Comparison of ENCODE assay signal across 11 mouse cellular contexts in genomic region chr15:12306188-12307071, GRCm38 (mm10). TPM values are rescaled to one million over a fixed set of nuclear protein-coding genes. Genes with fewer than 3 reads are reported as not detected.
DNase-seq lines count a peak whose midpoint lies in the region; ATAC-seq and TF ChIP-seq lines count a peak whose summit lies in the region.
"Had no signal": no experiment of that assay in that cellular context is flagged by ENCODE, and none has a peak within 500 bp of the region (broad histone marks: within the 10 kb centered on the region; RNA-seq: fewer than 3 reads in every experiment).

No protein-coding gene starts in this region.

- no peak for DNase-seq in forebrain, postnatal 0 days
- DNase-seq in testis, postnatal 10 days (ENCODE audit: low spot score) = no peak
- peak; percentile 84 for DNase-seq in liver
- DNase-seq in stomach, postnatal 0 days (ENCODE audit: low spot score) = peak; percentile 58
- DNase-seq in natural killer cell, adult 2 months (ENCODE audit: low spot score in 2 of 2) = no peak
- no peak for DNase-seq in adrenal gland, adult 18-20 months (ENCODE audit: low spot score in 2 of 2)
- DNase-seq: adrenal gland, postnatal 10 days had no signal

- no peak overlapping the region for H3K27ac ChIP-seq in forebrain, postnatal 0 days (ENCODE audit: low read depth, low read length)
- H3K27ac ChIP-seq in forebrain, embryonic 13.5 days = no peak overlapping the region
- peak overlapping the region; percentile 16; the same call in 1 of the 2 replicates for H3K27ac ChIP-seq in testis, adult 2 months (ENCODE audit: control insufficient read depth, insufficient read depth, low read depth, low read length)
- peak overlapping the region; percentile 76 for H3K27ac ChIP-seq in stomach, postnatal 0 days (replicated peaks)
- H3K27ac ChIP-seq: kidney, embryonic 15.5 days had no signal

- no peak for TF ChIP-seq POLR2A in testis, adult 2 months (IDR thresholded peaks at IDR 0.05; ENCODE audit: control insufficient read depth, low read depth, low read length)

- no peak for TF ChIP-seq CTCF in forebrain, postnatal 0 days (IDR thresholded peaks at IDR 0.05; ENCODE audit: low read depth)
- no peak for TF ChIP-seq CTCF in testis, adult 2 months (IDR thresholded peaks at IDR 0.05; ENCODE audit: control insufficient read depth, insufficient read depth, insufficient replicate concordance, low read depth, low read length)
- TF ChIP-seq CTCF in stomach, postnatal 0 days (IDR thresholded peaks at IDR 0.05; ENCODE audit: low read depth) = no peak

- H3K4me3 ChIP-seq in forebrain, postnatal 0 days (ENCODE audit: low read depth, low read length) = no peak overlapping the region
- no peak overlapping the region for H3K4me3 ChIP-seq in forebrain, embryonic 13.5 days
- H3K4me3 ChIP-seq in testis, adult 2 months (ENCODE audit: control insufficient read depth, low read depth, low read length) = no peak overlapping the region
- no peak overlapping the region for H3K4me3 ChIP-seq in stomach, postnatal 0 days (ENCODE audit: low read depth, low read length)
- H3K4me3 ChIP-seq: kidney, embryonic 15.5 days had no signal

- no peak for TF ChIP-seq EP300 in stomach, postnatal 0 days (optimal IDR thresholded peaks at IDR 0.05)

- H3K9me3 ChIP-seq in forebrain, postnatal 0 days (ENCODE audit: low read length) = no peaks in the 10 kb centered on the region
- no peaks in the 10 kb centered on the region for H3K9me3 ChIP-seq in forebrain, embryonic 13.5 days (replicated peaks)
- no peaks in the 10 kb centered on the region for H3K9me3 ChIP-seq in stomach, postnatal 0 days (ENCODE audit: control insufficient read depth, low read length)
- H3K9me3 ChIP-seq: kidney, embryonic 15.5 days had no signal

- ATAC-seq in forebrain, postnatal 0 days = peak; percentile 23; the same call in 1 of the 2 replicates
- no peak for ATAC-seq in forebrain, embryonic 13.5 days
- peak; percentile 58 for ATAC-seq in stomach, postnatal 0 days (ENCODE audit: low FRiP score, low TSS enrichment)

- no peak overlapping the region for H3K4me2 ChIP-seq in forebrain, postnatal 0 days (ENCODE audit: low read depth)
- no peak overlapping the region for H3K4me2 ChIP-seq in forebrain, embryonic 13.5 days
- H3K4me2 ChIP-seq in stomach, postnatal 0 days (replicated peaks; ENCODE audit: low read depth) = no peak overlapping the region
- H3K4me2 ChIP-seq: kidney, embryonic 15.5 days had no signal

- H3K4me1 ChIP-seq in forebrain, postnatal 0 days (ENCODE audit: insufficient read depth) = no peaks in the 10 kb centered on the region
- no peaks in the 10 kb centered on the region for H3K4me1 ChIP-seq in forebrain, embryonic 13.5 days
- H3K4me1 ChIP-seq in testis, adult 2 months (ENCODE audit: control insufficient read depth, insufficient read depth, low read length) = peaks cover 2% of the 10 kb centered on the region; the same call in 1 of the 2 replicates
- peaks cover 4% of the 10 kb centered on the region; the same call in 1 of the 2 replicates for H3K4me1 ChIP-seq in stomach, postnatal 0 days (replicated peaks; ENCODE audit: control insufficient read depth, insufficient read depth)
- H3K4me1 ChIP-seq: kidney, embryonic 15.5 days had no signal

- H3K9ac ChIP-seq in forebrain, postnatal 0 days = no peak overlapping the region
- no peak overlapping the region for H3K9ac ChIP-seq in forebrain, embryonic 13.5 days
- H3K9ac ChIP-seq in stomach, postnatal 0 days (ENCODE audit: low read length) = no peak overlapping the region
- H3K9ac ChIP-seq: kidney, embryonic 15.5 days had no signal

- WGBS in forebrain, postnatal 0 days = 68% methylated on average over 8 of the region's 8 CpGs
- WGBS in forebrain, embryonic 13.5 days = 69% methylated on average over 8 of the region's 8 CpGs
- WGBS in stomach, postnatal 0 days = 33% methylated on average over 8 of the region's 8 CpGs

- H3K27me3 ChIP-seq in forebrain, postnatal 0 days (ENCODE audit: insufficient read depth, low read length) = no peaks in the 10 kb centered on the region
- no peaks in the 10 kb centered on the region for H3K27me3 ChIP-seq in forebrain, embryonic 13.5 days
- H3K27me3 ChIP-seq in testis, adult 2 months (ENCODE audit: control insufficient read depth, insufficient read depth, low read length) = no peaks in the 10 kb centered on the region
- no peaks in the 10 kb centered on the region for H3K27me3 ChIP-seq in stomach, postnatal 0 days (ENCODE audit: control insufficient read depth, insufficient read depth, low read length)
- H3K27me3 ChIP-seq: kidney, embryonic 15.5 days had no signal

- no peaks in the 10 kb centered on the region for H3K36me3 ChIP-seq in forebrain, postnatal 0 days (ENCODE audit: insufficient read depth)
- no peaks in the 10 kb centered on the region for H3K36me3 ChIP-seq in forebrain, embryonic 13.5 days (ENCODE audit: poor library complexity, severe bottlenecking)
- H3K36me3 ChIP-seq in testis, adult 2 months (ENCODE audit: control insufficient read depth, insufficient read depth, low read length) = no peaks in the 10 kb centered on the region
- H3K36me3 ChIP-seq in stomach, postnatal 0 days (ENCODE audit: control insufficient read depth, insufficient read depth, low read length) = no peaks in the 10 kb centered on the region
- H3K36me3 ChIP-seq: kidney, embryonic 15.5 days had no signal

RNA-seq across cellular contexts. Expression of gene Golph3, which starts 14.8 kb away (rescaled TPM):
- 78.5 and 106 TPM in 2 replicates for total RNA-seq in forebrain, postnatal 0 days (2014; rRNA removed)
- 45.0 and 51.3 TPM in 2 replicates for polyA plus RNA-seq in forebrain, postnatal 0 days (2015; fragmentation: Nextera tagmentation; extraction: Ambion mirVana)
- 62.4 and 63.8 TPM in 2 replicates for polyA plus RNA-seq in forebrain, embryonic 13.5 days (2015; fragmentation: Nextera tagmentation; extraction: Ambion mirVana)
- 33.9 and 36.3 TPM in 2 replicates for polyA plus RNA-seq in testis, adult 2 months (2012; rRNA removed)
- polyA plus RNA-seq in stomach, postnatal 0 days (2015; fragmentation: Nextera tagmentation; extraction: Ambion mirVana) = 70.7 and 73.9 TPM in 2 replicates
- total RNA-seq in adrenal gland, adult 18-20 months (2021) = 100 to 1,000 TPM; 131 to 161 TPM

RNA-seq across cellular contexts. Expression of gene 1810049J17Rik, which starts 15.3 kb away (rescaled TPM):
- total RNA-seq in forebrain, postnatal 0 days (2014; rRNA removed) = not detected in 2 replicates
- polyA plus RNA-seq in forebrain, postnatal 0 days (2015; fragmentation: Nextera tagmentation; extraction: Ambion mirVana) = 0.72 and 2.1 TPM in 2 replicates
- polyA plus RNA-seq in forebrain, embryonic 13.5 days (2015; fragmentation: Nextera tagmentation; extraction: Ambion mirVana) = 0.81 TPM in 1 of 2 replicates, not detected in the other
- polyA plus RNA-seq in testis, adult 2 months (2012; rRNA removed) = 1.8 and 2.4 TPM in 2 replicates
- 2.0 and 3.9 TPM in 2 replicates for polyA plus RNA-seq in stomach, postnatal 0 days (2015; fragmentation: Nextera tagmentation; extraction: Ambion mirVana)
- 1 to 10 TPM in 1 of 2 experiments, under 1 TPM in 1; 0.77 to 1.6 TPM for total RNA-seq in adrenal gland, adult 18-20 months (2021)
- polyA plus RNA-seq: cortical plate, adult 2 months; kidney, embryonic 15.5 days had no signal

Comparison
In these comparisons a context has a peak if more than half of its experiments do, and no peak if none do; other contexts are left out.
1. DNase-seq: peak in liver (single experiment) and stomach, postnatal 0 days (single experiment); none in forebrain, postnatal 0 days (single experiment), testis, postnatal 10 days (single experiment), natural killer cell, adult 2 months (0 of 2) and adrenal gland, adult 18-20 months (0 of 2).
2. H3K27ac ChIP-seq: peak in testis, adult 2 months (single experiment) and stomach, postnatal 0 days (single experiment); none in forebrain, postnatal 0 days (single experiment) and forebrain, embryonic 13.5 days (single experiment).